Mouse (Mus musculus) liver, embryonic 14.5 days (tissue): ENCODE measurements around the gene Arl8a.

Source experiments
- CTCF ChIP-seq: IDR thresholded peaks from 2 replicates; pipeline ENCODE4 v1.5.1; 2016; ENCODE audit warnings: antibody characterized with exemption, low read depth, control low read depth
- EP300 ChIP-seq: IDR thresholded peaks from 2 replicates; pipeline ENCODE4 v1.6.1; 2016; ENCODE audit warnings: antibody characterized with exemption, low read depth

- TF ChIP-seq CTCF = no peak
- TF ChIP-seq EP300 = no peak
Measured at GRCm38 (mm10) chr1:135170299-135170698, 23.7 kb downstream of the Arl8a start.
